Mouse (Mus musculus): ENCODE results near the gene Ilf2.

- no peak for TF ChIP-seq GATA1 (IDR thresholded peaks at IDR 0.05; ENCODE audit: low read length)
- no peak for TF ChIP-seq TAL1 (IDR thresholded peaks at IDR 0.05; ENCODE audit: low read length)
These were observed 42.4 kb upstream of the Ilf2 start, which contains the start of gene Ints3 for GRCm38 (mm10) chr3:90433381-90434020.
